Mouse (Mus musculus): ENCODE data around the gene Crybb2. TPM values are rescaled to one million over a fixed set of nuclear protein-coding genes. Genes with fewer than 3 reads are reported as not detected.

Gene Crybb2
- polyA plus RNA-seq, 1 experiment from 2014 or later, result not detected

GRCm38 (mm10) chr5:113031201-113031754 is 38.6 kb downstream of the Crybb2 start:
- WGBS, result 75% methylated on average over 15 of the region's 15 CpGs
- Histone ChIP-seq H3K4me1 (ENCODE audit: control insufficient read depth in 2 of 2, insufficient read depth in 2 of 2, low read length in 2 of 2) (peaks cover 5 to 20% of the 10 kb centered on the region in 2 experiments), H3K4me3 (ENCODE audit: control insufficient read depth in 1 of 2, insufficient read depth in 1 of 2, low read depth in 1 of 2, low read length in 2 of 2) (no peak overlapping the region), H3K27me3 (ENCODE audit: control insufficient read depth, insufficient read depth, low read length) (no peaks in the 10 kb centered on the region), H3K9me3 (ENCODE audit: control insufficient read depth, low read length) (no peaks in the 10 kb centered on the region), H3K27ac (replicated peaks in 1 of 2; ENCODE audit: control insufficient read depth in 1 of 2, insufficient read depth in 1 of 2, low read depth in 2 of 2, low read length in 2 of 2) (no peak overlapping the region), H3K9ac (ENCODE audit: low read length) (no peak overlapping the region), H3K4me2 (ENCODE audit: low read length) (no peak overlapping the region), H3K36me3 (ENCODE audit: control insufficient read depth, insufficient read depth, low read length) (no peaks in the 10 kb centered on the region)
- no peak for ATAC-seq (ENCODE audit: insufficient number of reproducible peaks, insufficient read depth, low FRiP score, low read depth)

GRCm38 (mm10) chr5:113030082-113030481 is 39.8 kb downstream of the Crybb2 start:
- Histone ChIP-seq H3K9ac (ENCODE audit: low read length) (no peak overlapping the region), H3K9me3 (ENCODE audit: control insufficient read depth, low read length) (no peaks in the 10 kb centered on the region), H3K4me3 (ENCODE audit: control insufficient read depth in 1 of 2, insufficient read depth in 1 of 2, low read depth in 1 of 2, low read length in 2 of 2) (no peak overlapping the region), H3K4me1 (ENCODE audit: control insufficient read depth in 2 of 2, insufficient read depth in 2 of 2, low read length in 2 of 2) (peaks cover 0 to 8% of the 10 kb centered on the region in 2 experiments; a peak in 2 of 4 replicates), H3K27ac (replicated peaks in 1 of 2; ENCODE audit: control insufficient read depth in 1 of 2, insufficient read depth in 1 of 2, low read depth in 2 of 2, low read length in 2 of 2) (no peak overlapping the region), H3K27me3 (ENCODE audit: control insufficient read depth, insufficient read depth, low read length) (no peaks in the 10 kb centered on the region), H3K4me2 (ENCODE audit: low read length) (no peak overlapping the region), H3K36me3 (ENCODE audit: control insufficient read depth, insufficient read depth, low read length) (no peaks in the 10 kb centered on the region)
- 57% methylated on average over 3 of the region's 3 CpGs for WGBS
- no peak for ATAC-seq (ENCODE audit: insufficient number of reproducible peaks, insufficient read depth, low FRiP score, low read depth)

GRCm38 (mm10) chr5:113026706-113027105 is 43.2 kb downstream of the Crybb2 start:
- H3K27ac ChIP-seq (replicated peaks in 1 of 2; ENCODE audit: control insufficient read depth in 1 of 2, insufficient read depth in 1 of 2, low read depth in 2 of 2, low read length in 2 of 2), result no peak overlapping the region
- ATAC-seq (ENCODE audit: insufficient number of reproducible peaks, insufficient read depth, low FRiP score, low read depth), result no peak
- no peaks in the 10 kb centered on the region for H3K27me3 ChIP-seq (ENCODE audit: control insufficient read depth, insufficient read depth, low read length)
- H3K9me3 ChIP-seq (ENCODE audit: control insufficient read depth, low read length), result no peaks in the 10 kb centered on the region
- H3K36me3 ChIP-seq (ENCODE audit: control insufficient read depth, insufficient read depth, low read length), result no peaks in the 10 kb centered on the region
- H3K4me2 ChIP-seq (ENCODE audit: low read length), result no peak overlapping the region
- no peak overlapping the region for H3K9ac ChIP-seq (ENCODE audit: low read length)
- peaks cover 9 to 13% of the 10 kb centered on the region in 2 experiments for H3K4me1 ChIP-seq (ENCODE audit: control insufficient read depth in 2 of 2, insufficient read depth in 2 of 2, low read length in 2 of 2)
- WGBS, result 90% methylated on average over 5 of the region's 5 CpGs
- H3K4me3 ChIP-seq (ENCODE audit: control insufficient read depth in 1 of 2, insufficient read depth in 1 of 2, low read depth in 1 of 2, low read length in 2 of 2), result no peak overlapping the region

GRCm38 (mm10) chr5:113024154-113024764 is 45.7 kb downstream of the Crybb2 start:
- Histone ChIP-seq H3K27me3 (ENCODE audit: control insufficient read depth, insufficient read depth, low read length) (no peaks in the 10 kb centered on the region), H3K27ac (replicated peaks in 1 of 2; ENCODE audit: control insufficient read depth in 1 of 2, insufficient read depth in 1 of 2, low read depth in 2 of 2, low read length in 2 of 2) (no peak overlapping the region; a peak in 1 of 4 replicates), H3K4me2 (ENCODE audit: low read length) (peak overlapping the region; percentile 50), H3K4me3 (ENCODE audit: control insufficient read depth in 1 of 2, insufficient read depth in 1 of 2, low read depth in 1 of 2, low read length in 2 of 2) (no peak overlapping the region), H3K36me3 (ENCODE audit: control insufficient read depth, insufficient read depth, low read length) (no peaks in the 10 kb centered on the region), H3K4me1 (ENCODE audit: control insufficient read depth in 2 of 2, insufficient read depth in 2 of 2, low read length in 2 of 2) (peaks cover 9 to 13% of the 10 kb centered on the region in 2 experiments), H3K9ac (ENCODE audit: low read length) (peak overlapping the region; percentile 31; the same call in 1 of the 2 replicates), H3K9me3 (ENCODE audit: control insufficient read depth, low read length) (no peaks in the 10 kb centered on the region)
- no peak for ATAC-seq (ENCODE audit: insufficient number of reproducible peaks, insufficient read depth, low FRiP score, low read depth)
- WGBS, result 36% methylated on average over 18 of the region's 18 CpGs

GRCm38 (mm10) chr5:113018190-113018589 is 51.7 kb downstream of the Crybb2 start:
- no peaks in the 10 kb centered on the region for H3K36me3 ChIP-seq (ENCODE audit: control insufficient read depth, insufficient read depth, low read length)
- H3K27ac ChIP-seq (replicated peaks in 1 of 2; ENCODE audit: control insufficient read depth in 1 of 2, insufficient read depth in 1 of 2, low read depth in 2 of 2, low read length in 2 of 2), result no peak overlapping the region
- no peak overlapping the region for H3K4me3 ChIP-seq (ENCODE audit: control insufficient read depth in 1 of 2, insufficient read depth in 1 of 2, low read depth in 1 of 2, low read length in 2 of 2)
- H3K9ac ChIP-seq (ENCODE audit: low read length), result no peak overlapping the region; the same call in 1 of the 2 replicates
- peak overlapping the region; percentile 16; the same call in 1 of the 2 replicates for H3K4me2 ChIP-seq (ENCODE audit: low read length)
- no peaks in the 10 kb centered on the region for H3K9me3 ChIP-seq (ENCODE audit: control insufficient read depth, low read length)
- ATAC-seq (ENCODE audit: insufficient number of reproducible peaks, insufficient read depth, low FRiP score, low read depth), result no peak
- 32% methylated on average over 8 of the region's 8 CpGs for WGBS
- no peaks in the 10 kb centered on the region for H3K27me3 ChIP-seq (ENCODE audit: control insufficient read depth, insufficient read depth, low read length)
- peaks cover 17 to 30% of the 10 kb centered on the region in 2 experiments for H3K4me1 ChIP-seq (ENCODE audit: control insufficient read depth in 2 of 2, insufficient read depth in 2 of 2, low read length in 2 of 2)

- no peak for ATAC-seq (ENCODE audit: insufficient number of reproducible peaks, insufficient read depth, low FRiP score, low read depth)
- no peaks in the 10 kb centered on the region for H3K9me3 ChIP-seq (ENCODE audit: control insufficient read depth, low read length)
- no peaks in the 10 kb centered on the region for H3K27me3 ChIP-seq (ENCODE audit: control insufficient read depth, insufficient read depth, low read length)
- H3K4me3 ChIP-seq (ENCODE audit: control insufficient read depth in 1 of 2, insufficient read depth in 1 of 2, low read depth in 1 of 2, low read length in 2 of 2), result no peak overlapping the region
- no peak overlapping the region for H3K4me2 ChIP-seq (ENCODE audit: low read length)
- 95% methylated on average over 1 of the region's 1 CpGs for WGBS
- no peaks in the 10 kb centered on the region for H3K36me3 ChIP-seq (ENCODE audit: control insufficient read depth, insufficient read depth, low read length)
- peaks cover 17 to 30% of the 10 kb centered on the region in 2 experiments for H3K4me1 ChIP-seq (ENCODE audit: control insufficient read depth in 2 of 2, insufficient read depth in 2 of 2, low read length in 2 of 2)
- H3K27ac ChIP-seq (replicated peaks in 1 of 2; ENCODE audit: control insufficient read depth in 1 of 2, insufficient read depth in 1 of 2, low read depth in 2 of 2, low read length in 2 of 2), result no peak overlapping the region
- no peak overlapping the region for H3K9ac ChIP-seq (ENCODE audit: low read length)
These were observed 52.9 kb downstream of the Crybb2 start for GRCm38 (mm10) chr5:113017004-113017403.

GRCm38 (mm10) chr5:113015236-113016061 is 54.5 kb downstream of the Crybb2 start, which contains the start of gene Grk3:
Grk3 (minus strand) TSS chr5:113015791.
- Histone ChIP-seq H3K36me3 (ENCODE audit: control insufficient read depth, insufficient read depth, low read length) (no peaks in the 10 kb centered on the region), H3K9ac (ENCODE audit: low read length) (peak within 1 kb of the TSS; percentile 80), H3K4me1 (ENCODE audit: control insufficient read depth in 2 of 2, insufficient read depth in 2 of 2, low read length in 2 of 2) (peaks cover 17 to 32% of the 10 kb centered on the region in 2 experiments), H3K4me2 (ENCODE audit: low read length) (peak within 1 kb of the TSS; percentile 78), H3K4me3 (ENCODE audit: control insufficient read depth in 1 of 2, insufficient read depth in 1 of 2, low read depth in 1 of 2, low read length in 2 of 2) (peak within 1 kb of the TSS; percentile 60 to 82), H3K9me3 (ENCODE audit: control insufficient read depth, low read length) (no peaks in the 10 kb centered on the region), H3K27ac (replicated peaks in 1 of 2; ENCODE audit: control insufficient read depth in 1 of 2, insufficient read depth in 1 of 2, low read depth in 2 of 2, low read length in 2 of 2) (peak within 1 kb of the TSS; percentile 40 to 55; a peak in 3 of 4 replicates), H3K27me3 (ENCODE audit: control insufficient read depth, insufficient read depth, low read length) (no peaks in the 10 kb centered on the region)
- WGBS, result 6% methylated on average over 27 of the region's 52 CpGs
- ATAC-seq (ENCODE audit: insufficient number of reproducible peaks, insufficient read depth, low FRiP score, low read depth), result peak; percentile 84
